Mouse (Mus musculus) megakaryocyte, embryonic 14.5 days (primary cell): ENCODE data around the gene Calm1. TPM values are rescaled to one million over a fixed set of nuclear protein-coding genes. Genes with fewer than 3 reads are reported as not detected.

Source experiments
- H3K27me3 ChIP-seq: replicated peaks from 2 replicates; pipeline ENCODE3; 2012; ENCODE audit warnings: inconsistent platforms
- H3K36me3 ChIP-seq: replicated peaks from 2 replicates; pipeline ENCODE3; 2012; ENCODE audit warnings: low read length, inconsistent platforms, mixed read lengths
- H3K4me1 ChIP-seq: 2 replicates; pipeline ENCODE4 v1.6.1; 2012; ENCODE audit warnings: inconsistent platforms
- H3K4me3 ChIP-seq: replicated peaks from 2 replicates; pipeline ENCODE3; 2012; ENCODE audit warnings: moderate library complexity, mild to moderate bottlenecking, inconsistent platforms
- H3K9me3 ChIP-seq: 2 replicates; pipeline ENCODE4 v1.6.1; 2012; ENCODE audit warnings: inconsistent platforms
- FLI1 ChIP-seq: IDR thresholded peaks from 2 replicates; pipeline ENCODE4 v1.6.1; 2012; ENCODE audit warnings: low read length, inconsistent platforms, mixed read lengths
- GATA1 ChIP-seq: IDR thresholded peaks from 3 replicates; pipeline ENCODE4 v1.6.1; 2012; ENCODE audit warnings: mixed read lengths, low read length, inconsistent platforms, borderline replicate concordance
- polyA plus RNA-seq: library from polyadenylated mRNA; stranded (reverse); fragments of >175 nt; gene quantifications from 2 replicates; pipeline ENCODE4 v1.2.3, GENCODE M21; 2012; ENCODE audit warnings: low replicate concordance; ENCODE audit not compliant: insufficient read depth

Calm1 gene
- polyA plus RNA-seq, 1 experiment, result 1,228 TPM

GRCm38 (mm10) chr12:100190802-100191201 is 8.4 kb upstream of the Calm1 start:
- H3K9me3 ChIP-seq, result no peaks in the 10 kb centered on the region
- peaks cover 2% of the 10 kb centered on the region for H3K27me3 ChIP-seq
- TF ChIP-seq GATA1 (no peak), FLI1 (no peak)
- H3K4me3 ChIP-seq, result no peak overlapping the region
- H3K4me1 ChIP-seq, result peaks cover 37% of the 10 kb centered on the region
- H3K36me3 ChIP-seq, result no peaks in the 10 kb centered on the region

- peaks cover 31% of the 10 kb centered on the region for H3K4me1 ChIP-seq
- TF ChIP-seq FLI1, result no peak
- no peak for TF ChIP-seq GATA1
- H3K36me3 ChIP-seq, result no peaks in the 10 kb centered on the region
- H3K27me3 ChIP-seq, result peaks cover 2% of the 10 kb centered on the region
- no peaks in the 10 kb centered on the region for H3K9me3 ChIP-seq
- no peak overlapping the region for H3K4me3 ChIP-seq
These were observed 5.1 kb upstream of the Calm1 start for GRCm38 (mm10) chr12:100194181-100194580.

- H3K9me3 ChIP-seq, result no peaks in the 10 kb centered on the region
- H3K4me3 ChIP-seq, result no peak overlapping the region
- no peaks in the 10 kb centered on the region for H3K36me3 ChIP-seq
- TF ChIP-seq GATA1, result no peak
- TF ChIP-seq FLI1, result no peak
- H3K27me3 ChIP-seq, result peaks cover 2% of the 10 kb centered on the region
- H3K4me1 ChIP-seq, result peaks cover 32% of the 10 kb centered on the region
These were observed 2.4 kb upstream of the Calm1 start for GRCm38 (mm10) chr12:100196786-100197185.

GRCm38 (mm10) chr12:100199891-100200644 is 833 bp downstream of the Calm1 start:
- Histone ChIP-seq H3K4me1 (peaks cover 45% of the 10 kb centered on the region), H3K9me3 (no peaks in the 10 kb centered on the region), H3K4me3 (peak overlapping the region; percentile 94), H3K36me3 (peaks cover 29% of the 10 kb centered on the region), H3K27me3 (peaks cover 2% of the 10 kb centered on the region)
- TF ChIP-seq FLI1, result no peak

- peaks cover 52% of the 10 kb centered on the region for H3K4me1 ChIP-seq
- TF ChIP-seq GATA1, result no peak
- TF ChIP-seq FLI1, result no peak
- peak overlapping the region; percentile 94 for H3K4me3 ChIP-seq
- no peaks in the 10 kb centered on the region for H3K9me3 ChIP-seq
- peaks cover 36% of the 10 kb centered on the region for H3K36me3 ChIP-seq
- H3K27me3 ChIP-seq, result peaks cover under 1% of the 10 kb centered on the region
These were observed 1.6 kb downstream of the Calm1 start for GRCm38 (mm10) chr12:100200645-100201362.

- H3K27me3 ChIP-seq, result no peaks in the 10 kb centered on the region
- TF ChIP-seq FLI1 (no peak), GATA1 (no peak)
- peaks cover 56% of the 10 kb centered on the region for H3K4me1 ChIP-seq
- peak overlapping the region; percentile 94 for H3K4me3 ChIP-seq
- H3K36me3 ChIP-seq, result peaks cover 42% of the 10 kb centered on the region
- no peaks in the 10 kb centered on the region for H3K9me3 ChIP-seq
These were observed 2.1 kb downstream of the Calm1 start for GRCm38 (mm10) chr12:100201363-100201711.

- Histone ChIP-seq H3K36me3 (peaks cover 47% of the 10 kb centered on the region), H3K4me1 (peaks cover 58% of the 10 kb centered on the region), H3K27me3 (no peaks in the 10 kb centered on the region), H3K4me3 (peak overlapping the region; percentile 94), H3K9me3 (no peaks in the 10 kb centered on the region)
- TF ChIP-seq FLI1, result no peak
These were observed 2.6 kb downstream of the Calm1 start for GRCm38 (mm10) chr12:100201838-100202237.

- peaks cover 65% of the 10 kb centered on the region for H3K36me3 ChIP-seq
- TF ChIP-seq FLI1, result no peak
- no peak for TF ChIP-seq GATA1
- peaks cover 67% of the 10 kb centered on the region for H3K4me1 ChIP-seq
- no peak overlapping the region for H3K4me3 ChIP-seq
- H3K27me3 ChIP-seq, result no peaks in the 10 kb centered on the region
- no peaks in the 10 kb centered on the region for H3K9me3 ChIP-seq
These were observed 4.5 kb downstream of the Calm1 start for GRCm38 (mm10) chr12:100203759-100204158.

GRCm38 (mm10) chr12:100205156-100205555 is 5.9 kb downstream of the Calm1 start:
- Histone ChIP-seq H3K4me1 (peaks cover 76% of the 10 kb centered on the region), H3K9me3 (no peaks in the 10 kb centered on the region), H3K36me3 (peaks cover 79% of the 10 kb centered on the region), H3K27me3 (no peaks in the 10 kb centered on the region), H3K4me3 (no peak overlapping the region)
- no peak for TF ChIP-seq GATA1
- TF ChIP-seq FLI1, result no peak

- no peak for TF ChIP-seq FLI1
- no peak for TF ChIP-seq GATA1
- Histone ChIP-seq H3K9me3 (no peaks in the 10 kb centered on the region), H3K27me3 (no peaks in the 10 kb centered on the region), H3K4me1 (peaks cover 87% of the 10 kb centered on the region), H3K4me3 (no peak overlapping the region), H3K36me3 (peaks cover 83% of the 10 kb centered on the region)
These were observed 7.3 kb downstream of the Calm1 start for GRCm38 (mm10) chr12:100206521-100206920.
